14 mouse cellular contexts compared by ENCODE assay signal in genomic region chr3:121662705-121663469, GRCm38 (mm10). TPM values are rescaled to one million over a fixed set of nuclear protein-coding genes. Genes with fewer than 3 reads are reported as not detected.
DNase-seq lines count a peak whose midpoint lies in the region; ATAC-seq lines count a peak whose summit lies in the region.
"Had no signal": no experiment of that assay in that cellular context is flagged by ENCODE, and none has a peak within 500 bp of the region (broad histone marks: within the 10 kb centered on the region; RNA-seq: fewer than 3 reads in every experiment).

No protein-coding gene starts in this region.

- H3K27ac ChIP-seq in kidney, embryonic 14.5 days (ENCODE audit: low read depth, low read length), result no peak overlapping the region

- H3K27me3 ChIP-seq in kidney, embryonic 14.5 days (ENCODE audit: control insufficient read depth, insufficient read depth, low read length), result no peaks in the 10 kb centered on the region; the same call in 1 of the 2 replicates

- H3K4me1 ChIP-seq in kidney, embryonic 14.5 days (ENCODE audit: control insufficient read depth, insufficient read depth, low read length), result peaks cover 9% of the 10 kb centered on the region

- DNase-seq in embryo, embryonic 10.5 days (ENCODE audit: low spot score), result peak; percentile 44
- no peak for DNase-seq in embryo, embryonic 9.5 days (ENCODE audit: extremely low spot score)
- DNase-seq in kidney, adult 11 months, result no peak
- peak; percentile 68 for DNase-seq in lung, postnatal 10 days
- DNase-seq in lung, postnatal 36 days, result no peak
- peak; percentile 34 for DNase-seq in kidney, postnatal 14 days
- DNase-seq in frontal cortex, postnatal 25 days (ENCODE audit: low spot score in 2 of 2), result no peak
- DNase-seq: adrenal gland, postnatal 10 days; right cerebral cortex, postnatal 14 days; thymus, postnatal 25 days had no signal

- 18% methylated on average over 4 of the region's 4 CpGs for WGBS in kidney, embryonic 14.5 days

- no peak overlapping the region for H3K4me3 ChIP-seq in kidney, embryonic 14.5 days (ENCODE audit: low read length)

- peak; percentile 72 for ATAC-seq in kidney, embryonic 14.5 days (ENCODE audit: low FRiP score, low TSS enrichment)

- no peaks in the 10 kb centered on the region for H3K36me3 ChIP-seq in kidney, embryonic 14.5 days (ENCODE audit: control insufficient read depth, insufficient read depth, low read length)

- no peak overlapping the region for H3K9ac ChIP-seq in kidney, embryonic 14.5 days (ENCODE audit: low read depth, low read length)

- H3K9me3 ChIP-seq in kidney, embryonic 14.5 days (ENCODE audit: control insufficient read depth, low read length), result no peaks in the 10 kb centered on the region

- H3K4me2 ChIP-seq in kidney, embryonic 14.5 days (replicated peaks; ENCODE audit: low read depth, low read length), result no peak overlapping the region

RNA-seq across cellular contexts. Expression of gene 4930432M17Rik, which starts 7.7 kb away (rescaled TPM):
- not detected in 2 replicates for polyA plus RNA-seq in kidney, embryonic 14.5 days (2014; fragmentation: Nextera tagmentation; extraction: Ambion mirVana)
- polyA plus RNA-seq: hindbrain, embryonic 11.5 days; large intestine, adult 2 months; liver, adult 2 months had no signal

Comparison
In these comparisons a context has a peak if more than half of its experiments do, and no peak if none do; other contexts are left out.
1. DNase-seq: peak in embryo, embryonic 10.5 days (single experiment), lung, postnatal 10 days (single experiment) and kidney, postnatal 14 days (single experiment); none in embryo, embryonic 9.5 days (single experiment), kidney, adult 11 months (single experiment), lung, postnatal 36 days (single experiment) and frontal cortex, postnatal 25 days (0 of 2).